Mouse (Mus musculus) NIH3T3 (cell line): ENCODE measurements at regions not wholly inside any gene's neighbourhood (a gene's known extent, or its start where the extent isn't known, plus 50 kb on each side); places are given as distances from the start of the nearest gene placed in this dataset.
A peak's percentile ranks its signal among the peaks of the same experiment; 100 is the strongest.

Experiments used
- DNase-seq: peaks from one replicate; pipeline ENCODE4 v3.0.0-alpha.2; 2012; ENCODE audit warnings: low read depth

DNA sequence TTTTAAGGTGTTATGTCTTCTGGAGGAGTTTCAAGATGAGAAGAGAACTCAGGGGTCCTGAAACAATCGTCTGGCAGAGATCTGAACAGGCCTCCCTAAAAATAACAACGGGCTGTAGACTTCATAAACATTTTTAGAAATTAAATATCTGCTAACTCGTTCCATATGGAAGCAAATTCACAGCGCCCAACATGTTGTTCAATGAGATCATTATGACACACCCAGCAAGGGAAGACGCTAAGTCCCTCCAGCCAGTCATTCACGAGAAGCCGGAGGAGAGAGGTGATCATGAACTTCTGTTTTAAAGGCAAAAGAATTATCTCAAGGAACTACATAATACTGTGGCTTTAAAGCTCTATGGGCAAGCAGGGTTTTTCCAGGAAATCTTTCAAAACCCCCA is 334.8 kb downstream of the Efna5 start:
- no peak for DNase-seq

- peak; percentile 54 for DNase-seq
These were observed 335.8 kb downstream of the Efna5 start for GRCm38 (mm10) chr17:62545330-62545729.

- DNase-seq, result peak; percentile 38
These were observed 337.8 kb downstream of the Efna5 start for GRCm38 (mm10) chr17:62543056-62543975.

DNA sequence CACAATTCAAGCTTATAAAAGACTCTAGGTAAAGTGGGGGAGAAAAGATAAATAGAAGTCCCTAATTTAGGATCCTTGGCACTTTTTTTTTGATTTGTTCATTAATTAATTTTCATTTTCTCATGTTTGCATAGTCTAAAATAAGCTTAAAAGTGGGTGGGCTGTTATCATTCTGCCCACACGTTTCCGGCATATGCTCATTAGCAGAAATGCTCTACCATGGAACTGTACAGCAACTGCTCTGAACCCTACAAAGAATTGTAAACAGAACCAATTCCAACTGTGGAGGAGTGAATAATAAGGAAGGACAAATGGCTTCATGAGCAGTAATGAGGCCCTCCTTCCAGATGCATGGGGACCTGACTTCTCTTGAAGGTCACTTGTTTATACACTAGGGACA is 351.2 kb downstream of the Efna5 start:
- no peak for DNase-seq

- DNase-seq, result peak; percentile 73
These were observed 353.6 kb downstream of the Efna5 start for GRCm38 (mm10) chr17:62527556-62527955.

- no peak for DNase-seq
These were observed 367.5 kb downstream of the Efna5 start for GRCm38 (mm10) chr17:62513635-62514034.

GRCm38 (mm10) chr17:62510184-62510583 is 370.9 kb downstream of the Efna5 start:
- peak; percentile 63 for DNase-seq

DNA sequence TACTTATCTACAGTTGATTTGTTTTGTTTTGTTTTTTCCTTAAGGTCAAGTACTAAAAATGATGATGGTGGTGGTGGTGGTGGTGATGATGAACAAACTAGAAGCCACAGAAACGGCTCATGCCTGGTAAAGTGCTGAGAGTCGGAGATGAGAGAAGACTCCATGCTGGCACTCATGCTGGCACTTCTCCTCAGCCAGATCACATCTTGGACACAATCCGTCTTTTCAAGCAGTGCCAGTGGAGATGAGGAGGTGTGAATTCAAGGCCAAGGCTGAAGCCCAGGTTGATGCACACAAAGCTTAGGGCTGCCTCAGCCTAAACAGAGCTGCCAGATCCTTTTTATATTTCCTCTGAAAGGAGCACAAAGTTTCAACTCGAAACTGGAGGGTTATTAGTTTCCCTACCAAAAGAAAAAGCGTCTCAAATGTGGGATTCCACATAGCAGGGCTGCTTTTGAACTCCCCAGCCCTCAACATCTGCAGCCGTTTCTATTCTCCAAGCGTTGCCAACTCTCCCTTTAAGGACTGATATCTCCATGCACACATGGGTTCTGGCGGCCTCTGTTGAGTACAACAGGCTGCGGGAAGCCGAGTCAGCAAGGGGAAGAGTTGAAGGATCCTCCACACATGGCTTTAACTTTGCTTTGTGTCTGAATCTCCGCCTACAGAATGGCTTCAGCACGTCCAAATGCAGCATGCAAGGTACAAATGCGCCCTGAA is 373.2 kb downstream of the Efna5 start:
- peak; percentile 54 for DNase-seq

DNA sequence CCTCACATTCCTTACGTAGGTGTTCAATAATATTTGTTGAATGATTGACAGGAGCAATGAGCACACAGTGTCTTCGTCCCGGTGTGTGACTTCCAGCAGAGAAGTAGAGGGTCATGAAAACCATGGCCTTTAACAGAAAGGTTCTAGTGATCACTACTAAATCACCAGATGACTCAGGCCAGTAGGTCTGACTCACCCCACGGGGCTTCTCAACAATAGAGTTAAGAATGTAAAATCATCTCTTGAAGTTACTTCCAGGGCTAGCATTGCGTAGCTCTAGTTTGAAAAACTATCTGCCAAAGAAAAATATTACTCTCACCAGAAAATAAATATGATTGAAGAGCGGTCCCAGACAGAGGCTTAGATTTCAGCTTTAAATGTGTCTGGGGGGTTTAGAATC is 376.4 kb downstream of the Efna5 start:
- DNase-seq, result peak; percentile 70

DNA sequence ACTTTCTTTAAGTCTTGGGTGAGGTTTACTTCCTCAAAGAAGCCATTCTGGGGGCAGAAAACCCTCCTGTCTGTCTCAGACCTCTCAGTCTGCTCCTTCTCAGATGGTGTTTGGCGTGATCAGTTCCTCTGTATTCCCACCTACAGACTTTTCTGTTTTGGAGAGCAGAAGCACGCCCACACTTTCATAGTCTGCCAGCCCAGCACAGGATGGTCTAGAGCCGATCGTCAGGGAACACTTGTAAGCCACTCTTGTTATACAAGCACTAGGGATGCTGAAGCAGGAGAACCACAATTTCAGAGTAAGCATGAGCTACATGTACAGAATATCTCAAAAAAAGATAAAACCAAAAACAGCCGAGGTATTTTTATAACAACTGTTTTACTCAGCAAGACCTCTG is 410.4 kb downstream of the Efna5 start:
- DNase-seq, result no peak

DNA sequence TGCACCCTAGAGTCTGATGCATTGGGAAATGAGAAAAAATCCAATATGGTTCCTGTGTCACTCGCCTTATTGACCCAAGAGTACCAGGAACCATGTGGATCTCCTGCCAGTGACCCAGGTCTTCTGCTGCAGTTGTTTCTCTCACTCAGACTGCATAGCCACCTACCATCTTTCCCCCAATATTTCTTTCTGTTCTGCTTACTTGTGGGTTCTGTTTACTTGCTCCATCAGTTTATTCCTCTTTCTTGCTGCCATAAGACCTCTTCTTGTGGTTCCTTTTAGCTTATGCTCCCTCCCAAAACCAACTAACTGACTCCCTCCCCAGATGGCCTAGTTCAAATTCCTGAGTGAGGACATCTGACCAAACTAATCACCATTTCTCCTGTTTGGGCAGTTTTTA is 411.8 kb downstream of the Efna5 start:
- DNase-seq, result no peak

- peak; percentile 13 for DNase-seq
These were observed 412.3 kb downstream of the Efna5 start for GRCm38 (mm10) chr17:62468859-62469258.

DNA sequence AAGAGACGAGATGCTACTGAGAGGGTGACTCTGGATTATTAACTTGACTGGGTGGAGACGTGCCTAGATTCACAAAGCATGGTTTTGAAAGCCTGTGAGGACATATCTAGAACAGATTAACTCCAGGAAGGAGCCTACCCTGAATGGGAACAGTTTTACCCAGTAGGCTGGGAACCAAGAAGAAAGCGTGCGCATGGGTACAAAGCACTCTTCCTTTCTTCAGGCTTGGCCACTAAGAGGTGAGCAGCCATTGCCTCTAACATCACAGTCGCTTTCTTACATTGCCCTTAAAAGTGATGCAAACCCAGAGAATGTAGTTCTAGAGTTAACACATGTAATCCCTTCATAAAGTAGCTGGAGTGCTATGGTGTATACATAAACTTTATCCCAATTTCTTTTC is 414.0 kb downstream of the Efna5 start:
- no peak for DNase-seq

- peak; percentile 12 for DNase-seq
These were observed 416.1 kb downstream of the Efna5 start for GRCm38 (mm10) chr17:62464994-62465393.

DNA sequence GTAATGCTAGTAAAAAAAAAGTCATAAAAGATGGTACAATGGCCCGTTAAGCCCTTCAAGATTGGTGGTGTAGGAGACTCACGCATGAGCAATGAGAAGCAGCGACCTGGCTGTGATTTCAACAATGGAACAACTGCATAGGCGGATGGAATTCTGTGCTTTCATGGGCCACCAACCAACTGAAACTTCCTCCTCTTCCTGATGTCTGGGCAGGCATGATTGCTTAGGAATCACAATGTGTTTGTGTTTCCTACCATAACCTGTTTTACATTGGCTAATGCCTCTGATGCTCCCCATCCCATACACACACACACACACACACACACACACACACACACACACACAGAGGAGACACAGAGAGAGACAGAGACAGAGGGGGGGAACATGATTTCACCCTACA is 416.9 kb downstream of the Efna5 start:
- no peak for DNase-seq

DNA sequence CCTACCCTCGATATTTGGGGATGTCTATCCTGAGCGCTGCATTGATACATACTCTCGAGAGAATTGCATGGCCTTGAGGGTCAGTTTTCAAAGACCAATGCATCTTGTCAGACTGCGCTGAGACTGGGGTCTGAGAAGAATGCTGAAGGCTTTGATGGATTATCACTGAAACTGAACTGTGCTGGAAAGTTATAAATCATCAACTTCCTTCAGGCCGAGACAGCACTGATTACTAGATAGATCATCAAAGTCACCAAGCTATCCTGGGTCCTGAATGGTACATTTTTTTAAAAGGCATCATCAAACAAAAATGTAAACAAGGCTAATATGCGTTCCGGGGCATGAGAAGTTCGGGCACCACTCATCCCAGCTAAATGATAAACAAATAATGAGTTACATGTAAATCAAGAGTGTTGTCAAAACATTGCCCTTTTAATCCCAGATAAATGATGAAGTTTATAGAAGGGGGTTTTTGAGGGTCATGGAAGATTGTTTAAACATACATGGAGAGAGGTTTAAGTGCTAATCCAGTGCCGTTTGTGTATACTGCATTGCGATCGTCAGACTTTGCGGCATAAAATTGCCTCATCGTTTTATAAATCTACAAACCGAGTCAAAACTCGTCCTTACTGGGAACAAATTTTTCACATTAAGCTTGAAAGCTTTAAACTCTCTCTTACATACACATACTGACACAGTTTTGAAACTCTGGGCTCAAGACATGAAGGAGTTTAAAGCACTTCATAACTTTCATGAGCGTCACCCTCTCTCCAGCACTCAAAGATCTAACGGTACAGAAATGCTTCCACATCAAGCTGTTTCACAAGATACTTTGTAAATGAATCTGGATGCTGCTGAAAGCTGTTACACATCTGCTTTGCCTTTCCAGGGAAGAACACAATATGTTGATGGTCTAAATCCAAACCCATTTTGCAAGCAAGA is 419.5 kb downstream of the Efna5 start:
- no peak for DNase-seq

DNA sequence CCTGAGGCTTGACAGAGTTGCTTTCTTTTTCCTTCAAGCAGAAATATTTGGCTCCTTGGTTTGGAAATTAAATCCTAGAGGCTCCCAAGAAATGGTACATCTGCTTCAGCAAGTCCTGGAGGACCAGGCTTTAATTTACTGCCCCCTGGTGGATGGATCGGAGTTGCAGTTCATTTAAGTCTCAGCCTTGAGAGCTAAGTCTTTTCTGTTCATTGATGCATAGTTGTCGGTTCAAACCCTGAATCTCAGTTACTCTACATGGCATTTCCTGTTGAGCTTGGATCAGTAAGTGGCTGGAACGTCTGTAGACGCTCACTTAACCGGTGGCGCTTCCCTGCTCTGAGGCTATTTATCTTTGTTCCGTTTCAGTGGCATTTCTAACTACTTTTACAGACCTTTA is 422.2 kb downstream of the Efna5 start:
- peak; percentile 82 for DNase-seq

DNA sequence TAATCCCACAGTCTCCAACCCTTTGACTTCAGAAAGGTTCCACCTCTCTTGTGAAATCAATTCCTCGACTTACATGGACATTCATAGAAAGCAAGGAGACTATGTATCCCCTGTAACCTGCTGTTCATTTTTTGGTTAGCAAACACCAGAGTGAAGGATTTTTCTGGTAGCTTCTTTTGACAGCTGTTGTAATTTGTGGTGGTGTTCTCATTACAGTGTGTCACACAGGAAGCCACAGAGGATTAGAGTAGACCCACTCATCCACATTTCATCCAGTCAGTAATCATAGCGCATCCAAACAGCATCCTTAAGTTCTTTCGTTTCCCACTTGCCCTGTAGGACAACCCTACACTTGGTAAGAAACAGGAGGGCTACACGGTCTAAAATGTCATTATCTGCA is 443.1 kb downstream of the Efna5 start:
- DNase-seq, result no peak

DNA sequence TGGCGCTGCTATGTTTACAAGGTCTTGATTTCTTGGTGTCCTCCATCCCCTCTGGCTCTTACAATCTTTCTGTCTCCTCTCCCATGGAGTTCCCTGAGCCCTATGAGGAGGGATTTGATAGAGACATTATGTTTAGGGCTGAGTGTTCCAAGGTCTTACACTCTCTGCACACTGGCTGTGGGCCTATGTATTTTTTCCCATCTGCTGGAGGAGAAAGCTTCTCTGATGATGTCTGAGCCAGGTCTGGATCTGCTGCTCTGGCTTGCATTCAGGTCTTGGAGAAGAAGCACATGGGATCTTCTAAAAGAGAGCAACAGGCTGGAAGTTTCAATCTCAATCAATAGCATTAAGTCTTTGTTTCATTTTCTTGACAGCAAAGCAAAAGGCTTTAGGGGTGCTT is 445.1 kb downstream of the Efna5 start:
- no peak for DNase-seq

DNA sequence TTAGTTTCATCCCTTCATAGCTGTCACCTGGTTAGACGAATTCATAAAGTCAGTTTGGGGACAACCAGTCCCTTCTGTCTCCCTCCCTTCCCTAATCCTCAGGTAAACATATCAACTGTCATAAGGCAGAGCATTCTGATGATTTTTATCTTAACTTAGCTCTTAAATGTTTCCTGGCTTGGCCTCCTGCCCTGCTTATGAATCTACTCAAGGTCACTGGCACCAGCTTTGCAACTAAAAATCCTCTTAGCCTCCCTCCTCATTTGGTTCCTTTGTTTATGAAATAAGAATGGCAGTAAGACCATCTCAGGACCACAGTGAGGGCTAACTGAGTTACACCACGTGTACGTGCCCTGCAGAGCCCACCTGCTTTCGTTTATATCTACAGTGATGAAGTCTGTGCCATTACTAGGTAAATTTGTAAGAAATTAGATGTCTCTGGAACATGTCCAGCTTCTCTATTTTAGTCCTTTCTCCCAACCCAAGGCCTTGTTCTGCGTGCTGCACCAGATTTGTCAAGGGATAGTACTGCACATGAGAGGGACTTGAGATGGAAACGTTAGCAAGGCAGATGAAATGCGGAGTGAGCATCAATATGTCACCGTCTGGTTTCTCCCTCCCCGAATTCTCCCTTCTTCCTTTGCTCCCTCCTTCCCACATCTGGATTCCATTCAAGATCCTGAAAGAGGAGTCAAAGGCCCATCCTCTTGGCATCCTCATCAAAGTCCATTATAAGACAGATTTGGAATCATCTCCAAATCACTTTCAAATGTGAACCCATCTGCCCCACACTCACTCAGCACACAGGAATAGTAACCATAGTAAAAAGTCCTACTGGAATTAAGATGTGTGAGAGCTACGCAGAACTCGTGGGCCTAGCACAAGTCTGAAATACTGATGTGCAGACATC is 457.4 kb downstream of the Efna5 start:
- DNase-seq, result peak; percentile 5

GRCm38 (mm10) chr17:62417584-62417983 is 463.5 kb downstream of the Efna5 start:
- no peak for DNase-seq
